Mouse (Mus musculus) liver, postnatal 0 days (tissue): ENCODE results near the gene Dnajb3. TPM values are rescaled to one million over a fixed set of nuclear protein-coding genes. Genes with fewer than 3 reads are reported as not detected.

Experiments used
- ATAC-seq: fragments of 200-750 bp; cut with Nextera tagmentation; 2 replicates; pipeline ENCODE4 v1.8.0; 2017; ENCODE audit warnings: mild to moderate bottlenecking, moderate library complexity
- DNase-seq: peaks from one replicate; pipeline ENCODE4 v3.0.0-alpha.2; 2016
- H3K27ac ChIP-seq: fragments of 300-500 bp; sonication (generic); 2 replicates; pipeline ENCODE4 v1.5.1; 2014; ENCODE audit warnings: antibody characterized with exemption, moderate library complexity, mild to moderate bottlenecking, low read depth
- H3K27me3 ChIP-seq: fragments of 300-500 bp; sonication (generic); 2 replicates; pipeline ENCODE4 v1.6.1; 2014; ENCODE audit warnings: low read length, control low read depth, mixed read lengths; ENCODE audit not compliant: insufficient read depth
- H3K36me3 ChIP-seq: fragments of 300-500 bp; sonication (generic); replicated peaks from 2 replicates; pipeline ENCODE4 v1.6.1; 2014; ENCODE audit warnings: mild to moderate bottlenecking, control low read depth, low read length, moderate library complexity, mixed read lengths; ENCODE audit not compliant: insufficient read depth
- H3K4me1 ChIP-seq: fragments of 300-500 bp; sonication (generic); 2 replicates; pipeline ENCODE4 v1.6.1; 2014; ENCODE audit warnings: antibody characterized with exemption, mild to moderate bottlenecking, control low read depth; ENCODE audit not compliant: insufficient read depth
- H3K4me2 ChIP-seq: fragments of 300-500 bp; sonication (generic); 2 replicates; pipeline ENCODE4 v1.6.1; 2014; ENCODE audit warnings: low read depth, mild to moderate bottlenecking, low read length, moderate library complexity, mixed read lengths
- H3K4me3 ChIP-seq: fragments of 300-500 bp; sonication (generic); 2 replicates; pipeline ENCODE4 v1.5.1; 2014; ENCODE audit warnings: low read depth, low read length
- H3K9ac ChIP-seq: fragments of 300-500 bp; sonication (generic); replicated peaks from 2 replicates; pipeline ENCODE4 v1.6.1; 2014; ENCODE audit warnings: mild to moderate bottlenecking, moderate library complexity
- H3K9me3 ChIP-seq: fragments of 300-500 bp; sonication (generic); 2 replicates; pipeline ENCODE4 v1.6.1; 2016; ENCODE audit warnings: mild to moderate bottlenecking, control low read depth, low read length, mixed read lengths
- CTCF ChIP-seq: sonication (generic); IDR thresholded peaks from 2 replicates; pipeline ENCODE4 v1.5.1; 2016; ENCODE audit warnings: antibody characterized with exemption, low read depth
- EP300 ChIP-seq: IDR thresholded peaks from 2 replicates; pipeline ENCODE4 v1.6.1; 2016; ENCODE audit warnings: antibody characterized with exemption, low read depth, mild to moderate bottlenecking
- WGBS: fragments of 180-500 bp; shearing (Covaris S2); extraction: QIAGEN DNeasy Blood & Tissue Kit; methylation state at CpG from one replicate; pipeline ENCODE4 v1.1.7; 2014; ENCODE audit not compliant: insufficient replicate concordance; 5-methylcytosine and 5-hydroxymethylcytosine counted together
- polyA plus RNA-seq: library from polyadenylated mRNA; unstranded; fragments of >200 nt; fragmentation: Nextera tagmentation; extraction: Ambion mirVana; gene quantifications from 2 replicates; pipeline ENCODE4 v1.2.1, GENCODE M21; 2015

The Dnajb3 gene
- polyA plus RNA-seq, 1 experiment from 2014 or later, result 7.1 TPM

DNA sequence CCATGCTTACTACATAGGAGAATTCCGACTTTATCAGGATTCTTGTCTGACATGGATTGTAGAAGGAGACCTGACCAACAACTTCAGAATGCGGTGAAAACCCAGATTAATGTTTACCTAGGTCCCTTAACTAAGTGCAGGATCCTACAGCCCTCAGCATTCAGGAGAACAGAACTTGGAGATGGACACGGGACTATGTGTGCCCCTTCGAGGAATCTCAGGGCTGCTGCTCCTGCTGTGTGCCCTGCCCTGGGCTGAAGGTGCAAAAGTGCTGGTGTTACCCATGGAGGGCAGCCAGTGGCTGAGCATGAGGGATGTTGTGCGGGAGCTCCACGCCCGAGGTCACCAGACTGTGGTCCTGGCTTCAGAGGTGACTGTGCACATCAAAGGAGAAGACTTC lies 5.1 kb downstream of the Dnajb3 start, which contains the start of gene Ugt1a2:
Ugt1a2 (plus strand) TSS at position 146 of the 400 bp plus-strand sequence.
- Histone ChIP-seq H3K4me3 (no peak within 1 kb of the TSS), H3K9ac (no peak within 1 kb of the TSS), H3K9me3 (no peaks in the 10 kb centered on the region), H3K4me2 (no peak within 1 kb of the TSS), H3K36me3 (no peaks in the 10 kb centered on the region), H3K27ac (no peak within 1 kb of the TSS), H3K4me1 (peaks cover 10% of the 10 kb centered on the region), H3K27me3 (no peaks in the 10 kb centered on the region)
- no peak for DNase-seq
- ATAC-seq, result no peak
- WGBS, result 72% methylated on average over 7 of the region's 7 CpGs
- TF ChIP-seq CTCF, result no peak
- no peak for TF ChIP-seq EP300

DNA sequence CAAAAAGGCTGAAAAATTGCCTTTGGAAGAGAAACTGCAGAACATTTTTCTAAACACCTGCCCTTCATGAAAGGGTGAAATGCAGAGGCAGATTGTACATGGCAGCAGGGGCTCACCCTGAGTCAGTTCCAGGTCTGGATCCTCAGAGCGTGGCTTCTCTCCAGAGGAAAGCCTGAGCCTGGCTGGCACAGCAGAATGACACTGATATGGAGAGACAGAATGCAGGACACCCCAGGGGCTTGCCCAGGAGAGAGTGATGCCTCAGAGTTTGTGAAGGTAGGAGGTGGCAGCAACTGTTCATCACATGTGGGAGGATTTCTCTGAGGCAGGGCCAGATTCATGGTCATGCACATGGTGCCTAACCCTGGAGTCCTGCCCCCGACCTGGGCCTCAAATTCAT lies 5.6 kb downstream of the Dnajb3 start:
- no peak for ATAC-seq
- Histone ChIP-seq H3K36me3 (no peaks in the 10 kb centered on the region), H3K27me3 (no peaks in the 10 kb centered on the region), H3K4me3 (no peak overlapping the region), H3K4me1 (peaks cover 6% of the 10 kb centered on the region), H3K9ac (no peak overlapping the region), H3K4me2 (no peak overlapping the region), H3K27ac (no peak overlapping the region), H3K9me3 (no peaks in the 10 kb centered on the region)
- TF ChIP-seq EP300, result no peak
- no peak for TF ChIP-seq CTCF
- 71% methylated on average over 2 of the region's 2 CpGs for WGBS
- DNase-seq, result no peak

DNA sequence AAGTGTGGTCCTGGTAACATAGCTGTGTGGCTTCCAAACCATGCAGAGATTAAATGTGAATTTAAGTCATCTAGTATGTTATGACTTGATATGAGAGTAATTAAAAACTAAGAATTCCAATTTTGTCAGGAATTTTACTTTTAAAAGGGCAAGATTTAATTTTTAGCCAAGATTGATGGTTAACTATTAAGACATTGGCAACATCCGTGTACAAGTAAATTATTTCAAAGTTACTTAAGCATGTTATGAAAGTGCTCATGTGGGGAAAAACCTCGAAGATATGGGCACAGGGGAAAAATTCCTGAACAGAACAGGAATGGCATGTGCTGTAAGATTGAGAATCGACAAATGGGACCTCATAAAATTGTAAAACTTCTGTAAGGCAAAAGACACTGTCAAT lies 8.1 kb downstream of the Dnajb3 start:
- Histone ChIP-seq H3K36me3 (no peaks in the 10 kb centered on the region), H3K4me2 (no peak overlapping the region), H3K9ac (no peak overlapping the region), H3K27me3 (no peaks in the 10 kb centered on the region), H3K4me1 (no peaks in the 10 kb centered on the region), H3K27ac (no peak overlapping the region), H3K9me3 (no peaks in the 10 kb centered on the region), H3K4me3 (no peak overlapping the region)
- no peak for ATAC-seq
- no peak for DNase-seq
- no peak for TF ChIP-seq CTCF
- TF ChIP-seq EP300, result no peak
- 68% methylated on average over 3 of the region's 3 CpGs for WGBS

DNA sequence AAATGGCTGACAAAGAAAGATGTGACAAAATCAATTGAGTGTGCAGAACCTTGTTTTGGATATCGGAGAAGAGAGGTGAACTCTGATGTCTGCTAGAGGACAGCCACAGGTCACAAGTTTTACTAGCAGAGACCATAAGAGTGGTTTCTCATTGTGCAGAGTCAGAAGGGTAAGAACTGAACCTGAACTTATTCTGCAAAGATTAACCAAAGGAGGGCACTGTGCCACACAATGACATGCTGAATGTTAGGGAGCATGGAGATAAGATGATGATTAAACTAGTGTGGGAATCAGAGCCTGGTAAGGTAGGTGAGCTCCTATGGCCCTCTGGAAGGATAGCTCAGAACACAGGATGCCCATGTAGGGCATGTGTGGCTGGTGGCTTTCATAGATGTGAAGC lies 9.9 kb downstream of the Dnajb3 start:
- ATAC-seq, result no peak
- TF ChIP-seq CTCF (no peak), EP300 (no peak)

DNA sequence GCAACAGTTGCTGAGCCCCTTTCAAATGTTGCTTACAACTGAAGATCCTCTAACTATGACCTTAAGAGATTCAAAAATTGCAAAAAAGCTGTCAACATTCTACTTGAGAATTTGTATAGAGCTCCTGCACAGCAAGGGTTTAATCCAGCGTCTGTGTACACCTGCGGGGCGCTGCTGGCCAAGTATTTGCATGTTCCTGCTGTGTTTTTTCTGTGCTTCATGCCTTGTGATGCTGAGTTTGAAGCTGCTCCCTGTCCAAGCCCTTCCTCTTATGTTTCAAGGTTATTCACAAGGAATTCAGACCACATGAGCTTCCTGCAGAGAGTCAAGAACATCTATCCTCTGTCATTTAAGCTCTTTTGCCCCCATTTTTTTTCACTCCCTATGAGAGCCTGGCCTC lies 13.4 kb downstream of the Dnajb3 start:
- no peaks in the 10 kb centered on the region for H3K36me3 ChIP-seq
- DNase-seq (no peak), ATAC-seq (no peak)
- no peaks in the 10 kb centered on the region for H3K9me3 ChIP-seq
- no peak overlapping the region for H3K27ac ChIP-seq
- H3K4me3 ChIP-seq, result no peak overlapping the region
- WGBS, result 68% methylated on average over 3 of the region's 3 CpGs
- H3K27me3 ChIP-seq, result no peaks in the 10 kb centered on the region
- H3K9ac ChIP-seq, result no peak overlapping the region
- no peaks in the 10 kb centered on the region for H3K4me1 ChIP-seq
- TF ChIP-seq EP300 (no peak), CTCF (no peak)
- H3K4me2 ChIP-seq, result no peak overlapping the region

More for the DNA sequence above, 9.9 kb downstream of the Dnajb3 start:
- Histone ChIP-seq H3K27me3 (no peaks in the 10 kb centered on the region), H3K4me3 (no peak overlapping the region), H3K4me1 (no peaks in the 10 kb centered on the region), H3K4me2 (no peak overlapping the region), H3K9me3 (no peaks in the 10 kb centered on the region), H3K27ac (no peak overlapping the region), H3K9ac (no peak overlapping the region), H3K36me3 (no peaks in the 10 kb centered on the region)
- 83% methylated on average over 1 of the region's 1 CpGs for WGBS
- DNase-seq, result no peak

DNA sequence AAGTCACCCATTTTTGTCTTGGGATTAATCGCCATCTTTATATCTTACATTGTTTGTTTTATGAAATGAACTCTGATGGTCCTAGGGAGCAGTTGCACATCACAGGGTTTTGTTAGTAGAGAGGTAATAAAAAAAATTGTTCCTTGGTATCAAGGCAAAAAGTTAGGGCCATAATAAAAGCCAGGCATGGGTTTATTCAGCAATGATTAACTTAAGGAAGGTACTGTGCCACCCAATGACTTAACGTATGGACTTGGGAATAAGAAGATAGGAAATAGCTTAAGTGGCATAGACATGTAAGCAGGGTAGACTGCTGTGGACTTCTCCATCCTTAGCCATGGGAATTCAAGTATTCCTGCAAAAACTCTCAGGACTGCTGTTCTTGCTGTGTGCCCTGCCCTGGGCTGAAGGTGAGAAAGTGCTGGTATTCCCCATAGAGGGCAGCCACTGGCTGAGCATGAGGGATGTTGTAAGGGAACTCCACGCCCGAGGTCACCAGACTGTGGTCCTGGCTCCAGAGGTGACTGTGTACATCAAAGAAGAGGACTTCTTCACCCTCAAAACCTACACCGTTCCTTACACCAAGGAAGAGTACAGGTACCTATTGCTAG lies 19.2 kb downstream of the Dnajb3 start:
- no peak for ATAC-seq
- Histone ChIP-seq H3K36me3 (no peaks in the 10 kb centered on the region), H3K4me1 (no peaks in the 10 kb centered on the region), H3K27me3 (no peaks in the 10 kb centered on the region), H3K4me2 (no peak overlapping the region), H3K9me3 (no peaks in the 10 kb centered on the region), H3K9ac (no peak overlapping the region), H3K4me3 (no peak overlapping the region), H3K27ac (no peak overlapping the region)
- WGBS, result 73% methylated on average over 5 of the region's 5 CpGs
- DNase-seq, result no peak
- TF ChIP-seq EP300, result no peak
- TF ChIP-seq CTCF, result no peak
